Mouse (Mus musculus) stomach, postnatal 0 days (tissue): ENCODE results near the gene Cryba4.

ENCODE experiments used
- CTCF ChIP-seq: IDR thresholded peaks from 2 replicates; pipeline ENCODE4 v1.5.1; 2016; ENCODE audit warnings: antibody characterized with exemption, low read depth, mild to moderate bottlenecking, moderate library complexity
- EP300 ChIP-seq: optimal IDR thresholded peaks from 2 replicates; pipeline ENCODE3; 2016; ENCODE audit warnings: antibody characterized with exemption

DNA sequence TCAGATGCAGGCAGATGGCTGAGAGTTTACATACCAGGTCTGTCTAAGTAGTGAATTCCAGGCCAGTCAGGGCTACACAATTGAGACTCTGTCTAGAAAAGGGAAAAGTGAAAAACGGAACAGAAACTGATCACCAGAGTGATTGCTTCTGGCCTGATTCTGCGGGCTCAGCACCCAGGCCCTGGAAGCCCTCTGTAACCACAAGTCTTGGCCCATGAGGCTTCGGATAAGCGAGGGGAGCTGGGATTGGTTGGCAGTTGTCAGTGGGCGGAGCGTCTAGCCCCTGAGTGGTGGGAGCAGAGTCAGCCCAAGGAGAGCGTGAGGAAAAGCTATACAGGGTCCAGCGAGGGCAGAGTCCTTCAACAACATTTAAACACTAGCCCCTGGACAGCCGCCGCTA is 13.2 kb upstream of the Cryba4 start:
- TF ChIP-seq CTCF (no peak), EP300 (no peak)
